Mouse (Mus musculus) ES-E14 (cell line): Measurements from ENCODE around the gene Gab1. TPM values are rescaled to one million over a fixed set of nuclear protein-coding genes. Genes with fewer than 3 reads are reported as not detected.

Experiments
- DNase-seq: peaks from one replicate; pipeline ENCODE4 v3.0.0-alpha.2; 2013; ENCODE audit warnings: low read depth, low spot score
- H3K27ac ChIP-seq: 2 replicates; pipeline ENCODE4 v1.5.1; 2012; ENCODE audit warnings: low read depth, mild to moderate bottlenecking, low read length, moderate library complexity, mixed read lengths; ENCODE audit not compliant: poor library complexity, insufficient read depth, severe bottlenecking
- H3K36me3 ChIP-seq: 2 replicates; pipeline ENCODE4 v1.6.1; 2012; ENCODE audit warnings: mild to moderate bottlenecking, low read length, moderate library complexity, mixed read lengths; ENCODE audit not compliant: control insufficient read depth, poor library complexity, insufficient read depth, severe bottlenecking
- H3K4me1 ChIP-seq, 2 experiments: fragments of 150-350 bp in 1 of 2; sonication (generic) in 1 of 2; 2 replicates each; pipeline ENCODE4 v1.6.1; 2012; ENCODE audit warnings: low read length in 2 of 2, mild to moderate bottlenecking in 1 of 2, mixed read lengths in 1 of 2; ENCODE audit not compliant: control insufficient read depth in 2 of 2, insufficient read depth in 2 of 2, poor library complexity in 1 of 2
- H3K4me3 ChIP-seq, 2 experiments: fragments of 150-350 bp in 1 of 2; sonication (generic) in 1 of 2; 2 replicates each; pipeline ENCODE4 v1.5.1; 2012; ENCODE audit warnings: low read length in 2 of 2, low read depth in 1 of 2, mild to moderate bottlenecking in 1 of 2, mixed read lengths in 1 of 2; ENCODE audit not compliant: insufficient read depth in 1 of 2, poor library complexity in 1 of 2, severe bottlenecking in 1 of 2
- H3K9ac ChIP-seq: 2 replicates; pipeline ENCODE4 v1.6.1; 2012; ENCODE audit warnings: low read depth, mild to moderate bottlenecking, low read length, mixed read lengths; ENCODE audit not compliant: poor library complexity, insufficient read depth, severe bottlenecking
- H3K9me3 ChIP-seq: fragments of 150-350 bp; sonication (generic); 2 replicates; pipeline ENCODE4 v1.6.1; 2012; ENCODE audit warnings: low read depth, mild to moderate bottlenecking, low read length; ENCODE audit not compliant: control insufficient read depth, insufficient read depth
- CHD2 ChIP-seq: IDR thresholded peaks from 2 replicates; pipeline ENCODE4 v1.6.1; 2014; ENCODE audit warnings: mild to moderate bottlenecking, low read depth, low read length, inconsistent platforms
- HCFC1 ChIP-seq: IDR thresholded peaks from 2 replicates; pipeline ENCODE4 v1.6.1; 2012; ENCODE audit warnings: low read length, inconsistent platforms, borderline replicate concordance; ENCODE audit not compliant: insufficient read depth
- MAFK ChIP-seq: IDR thresholded peaks from 2 replicates; pipeline ENCODE4 v1.6.1; 2014; ENCODE audit warnings: mild to moderate bottlenecking, low read depth, low read length, inconsistent platforms; ENCODE audit not compliant: insufficient read depth
- ZC3H11A ChIP-seq: IDR thresholded peaks from 2 replicates; pipeline ENCODE4 v1.6.1; 2012; ENCODE audit warnings: low read depth, mild to moderate bottlenecking, inconsistent platforms, low read length, borderline replicate concordance
- ZNF384 ChIP-seq: IDR thresholded peaks from 2 replicates; pipeline ENCODE4 v1.6.1; 2012; ENCODE audit warnings: low read depth, low read length, inconsistent platforms
- in situ Hi-C, 2 experiments: fragments of 600-800 bp; cut with MboI; formaldehyde crosslinking; loops; one replicate each; pipeline ENCODE4 v1.15.1; 2025; ENCODE audit warnings: low sequenced_read_pairs in 2 of 2, inconsistent platforms in 1 of 2; ENCODE audit not compliant: unreplicated experiment in 2 of 2
- total RNA-seq: library from RNA; depleted of rRNA; stranded (reverse); fragments of 300-350 nt; gene quantifications from 2 replicates; pipeline ENCODE4 v1.2.3, GENCODE M21; 2012

Gab1 gene
- total RNA-seq, 1 experiment: 70.9 TPM

DNA sequence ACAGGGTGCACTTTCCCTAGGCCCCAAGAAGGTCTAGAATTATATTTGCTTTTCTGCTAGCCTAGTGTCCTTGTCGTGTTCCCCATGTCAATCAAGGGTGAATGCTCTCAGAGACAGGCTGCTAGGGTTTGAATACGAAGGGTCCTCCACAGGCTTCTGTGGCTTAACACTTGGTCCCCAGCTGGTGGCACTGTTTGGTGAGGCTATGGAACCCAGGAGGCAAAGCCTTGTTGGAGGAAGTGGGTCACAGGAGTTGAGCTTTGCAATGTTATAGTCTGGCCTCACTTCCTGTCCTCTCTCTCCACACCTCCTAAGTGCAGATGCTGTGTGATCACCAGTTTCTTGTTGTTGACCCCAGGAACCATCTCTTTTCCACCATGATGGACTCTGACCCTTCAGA lies 63.3 kb downstream of the Gab1 start:
- Histone ChIP-seq H3K4me1 (0 out of 4 replicates have a peak, but pooled peaks cover 0 to 5% of the 10 kb centered on the region in 2 experiments), H3K4me3 (no peak overlapping the region), H3K36me3 (peaks cover 23% of the 10 kb centered on the region), H3K27ac (no peak overlapping the region), H3K9ac (no peak overlapping the region), H3K9me3 (no peaks in the 10 kb centered on the region)
- in situ Hi-C loops: no loop called here
- TF ChIP-seq CHD2: no peak
- no peak for TF ChIP-seq MAFK
- no peak for TF ChIP-seq HCFC1
- no peak for TF ChIP-seq ZC3H11A
- TF ChIP-seq ZNF384: no peak
- no peak for DNase-seq

DNA sequence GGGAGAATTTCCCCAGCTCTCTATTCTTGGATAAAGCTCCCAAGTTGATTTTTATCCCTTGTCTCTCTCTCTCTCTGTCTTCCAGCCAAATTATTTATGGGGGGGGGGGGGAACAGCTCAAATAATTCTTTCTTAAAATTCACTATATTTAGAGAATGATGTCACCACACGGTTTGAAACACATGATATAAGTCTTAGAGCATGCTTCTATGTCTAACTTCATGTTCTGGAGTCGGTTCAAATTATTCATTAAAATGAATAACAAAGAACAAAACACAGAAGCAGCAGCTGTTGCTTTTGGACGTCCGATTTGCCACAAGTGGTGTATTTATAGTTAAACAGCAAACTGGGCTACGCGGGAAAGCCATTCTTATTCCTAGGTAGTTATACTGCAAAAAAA lies 65.1 kb downstream of the Gab1 start:
- no peak overlapping the region for H3K4me3 ChIP-seq
- in situ Hi-C loops: no loop called here
- H3K27ac ChIP-seq: no peak overlapping the region
- TF ChIP-seq HCFC1: no peak
- no peak for TF ChIP-seq MAFK
- no peak for TF ChIP-seq CHD2
- TF ChIP-seq ZNF384: no peak
- TF ChIP-seq ZC3H11A: no peak
- H3K4me1 ChIP-seq: 0 out of 4 replicates have a peak, but pooled peaks cover 0 to 5% of the 10 kb centered on the region in 2 experiments
- peaks cover 25% of the 10 kb centered on the region for H3K36me3 ChIP-seq
- no peak for DNase-seq
- no peak overlapping the region for H3K9ac ChIP-seq
- no peaks in the 10 kb centered on the region for H3K9me3 ChIP-seq

DNA sequence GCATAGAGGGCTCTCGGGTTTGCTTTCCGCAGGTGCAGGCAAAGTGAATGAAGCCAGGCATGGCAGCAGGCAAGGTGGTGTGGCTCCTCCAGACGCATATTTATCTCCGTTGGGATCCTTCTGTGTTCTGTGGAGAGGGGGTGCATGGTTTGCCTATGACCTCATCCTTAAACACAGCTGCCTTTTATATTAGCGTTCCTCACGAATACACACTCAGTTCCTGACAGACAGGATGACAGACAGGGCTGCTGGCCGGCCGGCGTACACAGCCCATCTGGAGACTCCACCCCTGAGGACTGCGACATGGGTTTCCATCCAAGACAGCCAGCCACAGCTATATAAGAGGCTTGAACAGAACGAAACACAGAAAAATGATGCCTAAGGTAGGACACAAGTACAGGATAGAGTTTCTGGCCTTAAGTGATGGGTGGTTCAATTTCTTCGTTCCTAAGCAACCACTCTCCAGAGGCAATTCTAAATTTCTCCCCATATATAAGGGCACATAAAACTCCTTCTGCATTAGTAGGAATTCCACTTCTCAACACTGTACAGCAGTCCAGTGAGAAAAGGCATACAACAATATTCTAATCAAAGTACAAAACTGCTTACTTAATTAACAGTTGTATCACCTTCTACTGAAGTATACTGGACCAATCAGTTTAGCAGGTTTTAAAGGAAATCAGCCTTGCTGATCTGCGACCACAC lies 66.1 kb downstream of the Gab1 start:
- Histone ChIP-seq H3K4me1 (0 out of 4 replicates have a peak, but pooled peaks cover 0 to 5% of the 10 kb centered on the region in 2 experiments), H3K9ac (no peak overlapping the region), H3K4me3 (no peak overlapping the region), H3K36me3 (peaks cover 25% of the 10 kb centered on the region), H3K9me3 (no peaks in the 10 kb centered on the region), H3K27ac (no peak overlapping the region)
- in situ Hi-C loops: no loop called here
- DNase-seq: no peak
- no peak for TF ChIP-seq HCFC1
- no peak for TF ChIP-seq CHD2
- no peak for TF ChIP-seq MAFK
- no peak for TF ChIP-seq ZC3H11A

DNA sequence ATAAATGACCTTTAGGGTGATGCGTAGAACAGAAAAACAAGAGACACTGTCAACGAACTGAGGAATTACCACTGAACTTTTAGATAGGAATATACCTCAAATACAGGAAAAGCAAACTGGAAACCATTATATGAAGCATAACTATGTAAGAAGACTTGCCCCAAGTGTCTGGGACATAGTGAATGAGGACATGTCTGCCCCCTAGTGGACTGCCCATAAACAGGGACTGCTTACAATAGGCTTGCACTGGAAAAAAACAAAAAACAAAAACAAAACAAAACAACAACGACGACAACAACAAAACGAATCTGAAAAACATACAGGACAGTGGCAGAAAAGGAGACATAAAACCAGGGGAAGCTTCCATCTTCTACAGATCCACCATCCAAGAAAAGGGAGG lies 66.9 kb downstream of the Gab1 start:
- DNase-seq: peak; percentile 29
- H3K4me3 ChIP-seq: no peak overlapping the region
- in situ Hi-C loops: no loop called here
- H3K9ac ChIP-seq: no peak overlapping the region
- no peak for TF ChIP-seq CHD2
- no peak for TF ChIP-seq ZC3H11A
- 0 out of 2 replicates have a peak, but pooled peaks have one; percentile 40 for TF ChIP-seq ZNF384
- peaks cover 4 to 5% of the 10 kb centered on the region in 2 experiments; a peak in 1 of 4 replicates for H3K4me1 ChIP-seq
- peaks cover 23% of the 10 kb centered on the region for H3K36me3 ChIP-seq
- no peaks in the 10 kb centered on the region for H3K9me3 ChIP-seq
- H3K27ac ChIP-seq: no peak overlapping the region

DNA sequence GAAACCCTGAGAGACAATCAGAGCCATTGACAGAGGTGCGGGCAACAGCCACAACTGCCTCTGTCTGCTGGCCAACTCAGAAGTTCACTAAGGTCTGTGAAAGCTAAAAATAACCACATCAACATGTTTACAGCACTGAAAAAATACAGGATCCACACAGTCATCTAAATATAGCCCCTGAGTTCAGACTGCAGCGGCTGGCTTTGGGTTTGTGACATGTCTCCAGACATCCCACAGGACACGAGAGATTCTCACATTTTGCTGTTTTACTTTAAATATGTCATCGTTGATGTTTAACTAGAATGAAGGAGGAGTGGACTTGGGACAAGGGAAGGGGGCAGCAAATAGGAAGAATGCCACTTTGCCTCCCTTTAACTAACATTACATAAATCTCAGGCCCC lies 68.7 kb downstream of the Gab1 start:
- in situ Hi-C loops: no loop called here
- no peak overlapping the region for H3K27ac ChIP-seq
- H3K4me1 ChIP-seq: peaks cover 5% of the 10 kb centered on the region in 2 experiments; a peak in 1 of 4 replicates
- H3K36me3 ChIP-seq: peaks cover 21% of the 10 kb centered on the region
- H3K4me3 ChIP-seq: no peak overlapping the region
- TF ChIP-seq ZC3H11A (no peak), ZNF384 (no peak), CHD2 (no peak), HCFC1 (no peak), MAFK (no peak)
- DNase-seq: no peak
- no peaks in the 10 kb centered on the region for H3K9me3 ChIP-seq
- H3K9ac ChIP-seq: no peak overlapping the region
